Mouse (Mus musculus) right cerebral cortex, adult 2 months (tissue): ENCODE data around the gene Tbata.

Source experiments
- DNase-seq, 2 experiments: peaks; one replicate each; pipeline ENCODE4 v3.0.0; 2021 to 2022; ENCODE audit warnings: low spot score in 2 of 2

Gene Tbata

GRCm38 (mm10) chr10:61211105-61211504 is 39.4 kb downstream of the Tbata start:
- DNase-seq, result no peak

DNA sequence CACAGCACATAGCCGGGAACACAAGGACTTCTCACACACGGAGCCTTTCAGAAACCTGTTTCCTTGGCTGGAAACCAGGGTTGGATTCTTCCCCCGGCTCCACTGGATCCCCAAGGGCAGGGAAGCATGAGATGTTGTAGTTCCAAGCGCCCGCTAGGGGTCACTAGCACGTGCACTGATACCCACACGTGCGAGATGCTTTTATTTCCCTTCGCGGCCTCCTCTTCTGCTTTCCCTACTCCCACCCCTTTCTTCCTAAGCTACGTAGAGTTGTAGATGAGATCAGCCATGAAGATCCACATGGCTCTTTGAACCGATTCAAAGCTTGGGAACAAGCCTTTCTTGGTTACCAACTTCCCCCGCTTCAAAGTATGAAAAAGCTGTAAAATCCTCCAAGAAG is 40.0 kb downstream of the Tbata start:
- peak; percentile 42 to 57 for DNase-seq

- DNase-seq, result no peak
Measured at GRCm38 (mm10) chr10:61212817-61213216, 41.1 kb downstream of the Tbata start.

DNA sequence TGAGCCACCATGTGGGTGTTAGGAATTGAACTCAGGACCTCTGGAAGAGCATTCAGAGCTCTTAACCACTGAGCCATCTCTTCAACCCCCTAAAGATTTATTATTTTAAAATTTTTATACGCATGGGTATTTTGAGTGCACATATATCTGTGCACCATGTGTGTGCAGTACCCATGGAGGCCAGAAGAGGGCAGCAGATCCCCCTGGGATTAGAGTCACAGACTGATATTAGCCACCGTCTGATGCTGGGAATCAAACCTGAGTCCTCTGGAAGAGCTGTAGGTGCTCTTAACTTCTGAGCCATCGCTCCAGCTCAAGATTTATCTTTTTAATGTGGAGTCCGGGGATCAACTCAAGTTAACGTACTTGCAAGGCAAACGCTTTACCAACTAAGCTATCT is 43.9 kb downstream of the Tbata start:
- no peak for DNase-seq

DNA sequence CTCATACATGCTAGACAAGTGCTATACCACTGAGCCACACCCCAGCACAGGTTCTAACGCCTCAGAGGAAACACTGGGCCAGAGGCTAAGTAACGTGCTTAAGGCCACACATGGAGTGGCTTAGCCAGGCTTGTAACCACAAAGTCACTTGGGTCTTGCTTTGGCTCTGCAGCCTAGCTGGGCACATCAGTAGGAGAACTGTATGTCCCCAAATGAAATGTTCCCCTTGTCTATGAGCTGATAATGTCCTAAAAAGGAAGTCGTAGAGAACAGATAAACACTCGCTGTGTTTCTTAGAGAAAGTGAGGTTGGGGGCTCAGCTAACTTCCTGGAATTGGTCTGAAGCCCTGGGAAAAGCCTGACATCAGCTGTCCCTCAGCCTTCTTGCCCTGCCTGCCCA is 44.4 kb downstream of the Tbata start:
- DNase-seq, result no peak

DNA sequence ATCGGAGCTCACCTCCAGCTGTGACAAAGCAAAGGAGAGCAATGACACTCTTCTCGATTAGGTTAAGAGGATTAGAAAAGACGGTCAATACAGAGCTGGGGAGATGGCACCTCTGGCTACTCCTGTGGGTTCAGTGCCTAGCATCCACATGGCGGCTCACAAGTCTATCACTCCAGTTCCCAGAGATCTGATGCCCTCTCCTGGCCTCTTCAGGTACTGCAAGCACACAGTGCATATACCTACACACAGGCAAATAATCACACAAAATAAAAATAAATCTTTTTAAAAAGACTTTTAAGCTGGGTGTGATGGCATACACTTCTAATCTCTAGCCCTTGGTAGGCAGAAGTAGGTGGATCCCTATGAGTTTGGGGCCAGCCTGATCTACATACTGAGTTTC is 47.6 kb downstream of the Tbata start:
- no peak for DNase-seq

- no peak for DNase-seq
Measured at GRCm38 (mm10) chr10:61225694-61226093, 53.9 kb downstream of the Tbata start.

GRCm38 (mm10) chr10:61226784-61227396 is 55.1 kb downstream of the Tbata start:
- no peak for DNase-seq

DNA sequence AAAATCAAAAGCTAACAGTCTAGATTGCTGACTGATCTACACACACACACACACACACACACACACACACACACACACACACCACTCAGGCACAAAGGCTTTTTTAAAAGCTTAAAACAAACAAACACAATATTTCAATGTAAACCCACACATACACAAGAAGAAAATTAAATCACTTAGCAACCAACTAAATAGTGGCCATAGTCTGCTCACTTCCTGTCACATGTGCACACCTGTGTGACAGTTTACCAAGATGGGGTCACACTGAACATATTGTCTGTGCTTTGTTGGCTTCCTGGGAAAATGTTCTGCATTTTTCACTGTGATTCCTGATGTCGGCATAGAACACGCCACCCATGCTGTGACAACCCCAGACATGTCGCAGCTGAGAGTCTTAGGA is 60.0 kb downstream of the Tbata start:
- no peak for DNase-seq

DNA sequence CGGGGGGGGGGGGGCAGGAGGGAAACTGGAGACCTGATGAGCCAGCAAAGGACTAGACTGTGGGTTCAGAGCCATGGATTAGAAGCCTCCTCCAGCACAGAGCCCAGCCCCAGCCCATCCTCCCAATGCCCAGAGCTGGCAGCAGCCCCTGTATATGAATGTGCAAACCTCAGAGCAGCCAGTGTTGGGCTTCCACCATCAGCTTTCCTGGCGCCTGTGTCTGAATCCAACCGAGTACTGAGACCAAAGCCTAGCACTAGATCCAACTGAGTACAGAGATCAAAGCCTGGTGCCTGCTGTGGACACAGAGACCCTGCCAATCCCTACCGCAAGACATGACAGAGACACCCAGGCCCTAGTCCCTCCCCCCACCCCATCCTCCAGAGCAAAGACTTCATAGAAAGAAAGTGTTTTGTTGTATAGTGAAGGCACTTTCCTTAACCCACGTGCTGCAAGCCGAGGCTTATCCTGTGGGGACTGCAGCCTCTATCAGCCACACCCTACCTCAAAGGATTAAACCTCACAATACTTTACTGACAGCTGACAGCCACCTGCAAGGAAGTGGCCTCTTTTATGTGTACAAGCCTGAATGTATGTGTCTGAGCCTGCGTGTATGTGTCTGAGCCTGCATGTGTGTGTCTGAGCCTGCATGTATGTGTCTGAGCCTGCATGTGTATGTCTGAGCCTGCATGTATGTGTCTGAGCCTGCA is 61.3 kb downstream of the Tbata start:
- no peak for DNase-seq

- no peak for DNase-seq
Measured at GRCm38 (mm10) chr10:61234319-61234718, 62.6 kb downstream of the Tbata start.

DNA sequence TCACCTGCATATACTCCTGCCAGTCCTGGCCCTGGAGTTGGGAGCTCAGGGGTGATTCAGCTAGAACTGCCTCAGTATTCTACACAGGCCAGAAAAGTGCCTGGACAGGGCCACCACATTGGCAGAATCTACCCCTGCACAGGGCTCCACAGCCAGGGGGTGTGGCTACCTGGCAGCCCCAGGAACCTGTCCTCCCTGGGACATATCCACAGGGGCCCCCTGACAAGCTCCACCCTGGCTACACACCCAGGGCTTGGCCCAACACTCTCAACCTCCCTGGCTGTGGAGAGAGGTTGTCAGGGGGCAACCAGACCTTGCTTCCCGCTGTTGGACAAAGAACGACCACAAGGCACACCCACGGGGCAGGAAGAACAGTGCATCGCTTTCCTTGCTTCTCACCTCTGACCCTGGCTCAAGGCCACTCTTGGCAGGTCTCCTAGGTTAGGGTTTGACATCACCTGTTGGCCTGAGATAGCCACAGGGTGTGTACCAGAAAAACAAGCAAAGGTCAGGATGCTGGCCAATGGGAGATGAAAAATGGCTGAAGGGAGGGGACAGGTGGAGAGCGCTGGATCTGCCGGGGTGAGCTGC is 64.0 kb downstream of the Tbata start:
- no peak for DNase-seq

GRCm38 (mm10) chr10:61236683-61237390 is 65.1 kb downstream of the Tbata start:
- DNase-seq, result no peak

- no peak for DNase-seq
Measured at GRCm38 (mm10) chr10:61237391-61237785, 65.6 kb downstream of the Tbata start.
